Mouse (Mus musculus): Measurements from ENCODE around the gene Slc44a2. TPM values are rescaled to one million over a fixed set of nuclear protein-coding genes. Genes with fewer than 3 reads are reported as not detected.

Slc44a2 gene
- polyA plus RNA-seq, 1 experiment from 2014 or later = 65.5 TPM

DNA sequence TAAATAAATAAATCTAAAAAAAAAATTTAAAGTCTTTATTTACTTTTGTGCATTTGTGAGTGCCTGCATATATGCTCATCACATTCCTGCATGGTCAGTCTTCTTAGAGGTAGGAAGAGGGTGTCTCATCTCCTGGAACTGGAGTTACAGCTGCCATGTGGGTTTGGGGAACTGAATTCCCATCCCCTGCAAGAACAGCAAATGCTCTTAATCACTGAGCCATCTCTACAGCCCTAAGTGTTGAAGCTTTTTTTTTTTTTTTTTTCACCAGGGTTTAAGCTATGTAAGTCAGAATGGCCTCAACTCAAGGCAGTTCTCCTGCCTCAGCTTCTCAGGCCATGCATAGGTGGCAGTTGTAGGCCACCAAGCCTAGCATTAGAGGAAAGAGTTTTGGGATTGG, 14.2 kb downstream of the Slc44a2 start:
- ATAC-seq = no peak
- Histone ChIP-seq H3K4me2 (ENCODE audit: low read length) (no peak overlapping the region), H3K4me1 (ENCODE audit: control insufficient read depth, insufficient read depth, low read length) (peaks cover 5% of the 10 kb centered on the region; the same call in 1 of the 2 replicates), H3K27ac (ENCODE audit: low read length) (no peak overlapping the region), H3K4me3 (ENCODE audit: low read depth, low read length) (no peak overlapping the region), H3K36me3 (ENCODE audit: control insufficient read depth, insufficient read depth, low read length) (no peaks in the 10 kb centered on the region), H3K9ac (ENCODE audit: low read depth, low read length) (no peak overlapping the region), H3K27me3 (ENCODE audit: control insufficient read depth, insufficient read depth, low read depth, low read length) (no peaks in the 10 kb centered on the region), H3K9me3 (replicated peaks; ENCODE audit: control insufficient read depth, low read length, poor library complexity, severe bottlenecking) (no peaks in the 10 kb centered on the region)

DNA sequence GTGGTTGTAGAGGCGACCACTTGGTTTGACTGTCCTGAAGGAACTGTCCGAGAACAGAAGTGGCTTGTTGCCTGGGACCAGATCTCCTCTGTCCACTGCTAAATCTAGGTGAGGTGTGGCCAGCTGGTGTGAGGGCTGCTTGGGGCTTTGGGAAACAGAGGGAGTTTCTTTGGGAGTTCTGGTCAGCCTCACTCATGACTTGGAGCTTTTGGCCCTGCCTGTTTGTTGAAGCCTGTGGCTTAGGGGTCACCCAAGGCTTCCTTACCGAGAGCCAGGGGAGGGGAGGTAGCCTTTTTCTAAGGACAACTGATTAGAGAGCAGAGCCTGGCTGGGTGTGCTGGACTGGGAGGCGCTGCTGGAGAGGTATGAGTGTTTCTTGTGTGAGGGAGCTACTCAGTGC, 14.9 kb downstream of the Slc44a2 start:
- Histone ChIP-seq H3K9me3 (replicated peaks; ENCODE audit: control insufficient read depth, low read length, poor library complexity, severe bottlenecking) (no peaks in the 10 kb centered on the region), H3K27ac (ENCODE audit: low read length) (no peak overlapping the region), H3K4me2 (ENCODE audit: low read length) (no peak overlapping the region), H3K4me3 (ENCODE audit: low read depth, low read length) (no peak overlapping the region), H3K27me3 (ENCODE audit: control insufficient read depth, insufficient read depth, low read depth, low read length) (no peaks in the 10 kb centered on the region), H3K9ac (ENCODE audit: low read depth, low read length) (no peak overlapping the region), H3K36me3 (ENCODE audit: control insufficient read depth, insufficient read depth, low read length) (peaks cover 2% of the 10 kb centered on the region; the same call in 1 of the 2 replicates), H3K4me1 (ENCODE audit: control insufficient read depth, insufficient read depth, low read length) (peaks cover 5% of the 10 kb centered on the region; the same call in 1 of the 2 replicates)
- no peak for ATAC-seq
- WGBS = 83% methylated on average over 4 of the region's 4 CpGs

DNA sequence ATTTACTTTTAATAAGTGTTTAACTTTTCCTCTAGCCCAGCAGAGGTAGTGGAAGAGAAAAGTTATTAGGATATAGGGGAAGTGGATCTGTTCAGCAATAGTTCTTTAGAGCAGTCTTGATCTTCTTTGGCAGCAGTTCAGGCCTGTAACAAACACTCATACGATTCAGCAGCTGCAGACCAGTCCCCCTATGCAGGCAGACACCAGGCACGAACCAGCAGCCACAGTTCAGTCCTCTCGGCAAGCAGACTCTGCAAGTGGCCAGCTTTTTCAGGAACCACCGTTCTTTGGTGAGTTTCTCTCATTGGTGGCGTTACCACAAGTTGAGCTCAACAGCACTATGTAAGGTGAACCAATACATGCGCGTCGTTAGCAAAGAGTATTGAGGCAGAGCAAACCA, 16.0 kb downstream of the Slc44a2 start:
- Histone ChIP-seq H3K36me3 (ENCODE audit: control insufficient read depth, insufficient read depth, low read length) (peaks cover 4% of the 10 kb centered on the region; the same call in 1 of the 2 replicates), H3K27ac (ENCODE audit: low read length) (no peak overlapping the region), H3K9ac (ENCODE audit: low read depth, low read length) (no peak overlapping the region), H3K4me1 (ENCODE audit: control insufficient read depth, insufficient read depth, low read length) (peaks cover 5% of the 10 kb centered on the region; the same call in 1 of the 2 replicates), H3K27me3 (ENCODE audit: control insufficient read depth, insufficient read depth, low read depth, low read length) (no peaks in the 10 kb centered on the region), H3K9me3 (replicated peaks; ENCODE audit: control insufficient read depth, low read length, poor library complexity, severe bottlenecking) (no peaks in the 10 kb centered on the region), H3K4me3 (ENCODE audit: low read depth, low read length) (no peak overlapping the region), H3K4me2 (ENCODE audit: low read length) (no peak overlapping the region)
- 88% methylated on average over 8 of the region's 8 CpGs for WGBS
- no peak for ATAC-seq

DNA sequence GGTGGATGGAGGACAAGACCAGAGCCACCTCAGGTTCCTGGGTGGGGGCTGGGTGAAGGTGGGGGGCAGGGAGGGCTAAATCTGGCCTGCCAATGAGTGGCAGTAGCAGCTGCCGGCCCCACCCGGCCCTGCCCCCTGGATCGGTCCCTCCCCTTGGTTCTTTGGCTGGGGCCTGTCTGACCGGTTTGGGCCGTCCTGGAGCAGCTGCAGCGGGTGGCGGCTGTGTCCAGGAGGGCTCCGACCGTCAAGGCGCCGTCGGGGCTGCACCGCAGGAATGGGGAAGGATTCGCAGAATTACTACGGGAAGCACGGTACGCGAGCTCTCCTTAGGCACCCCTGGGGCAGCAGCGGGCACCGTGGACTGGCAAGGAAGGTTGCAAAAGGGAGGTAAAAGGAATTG, 17.2 kb downstream of the Slc44a2 start:
- no peak for ATAC-seq
- H3K9ac ChIP-seq (ENCODE audit: low read depth, low read length) = no peak overlapping the region
- no peaks in the 10 kb centered on the region for H3K27me3 ChIP-seq (ENCODE audit: control insufficient read depth, insufficient read depth, low read depth, low read length)
- whole genome bisulfite sequencing = 17% methylated on average over 20 of the region's 20 CpGs
- no peak overlapping the region for H3K4me3 ChIP-seq (ENCODE audit: low read depth, low read length)
- peaks cover 1% of the 10 kb centered on the region; the same call in 1 of the 2 replicates for H3K4me1 ChIP-seq (ENCODE audit: control insufficient read depth, insufficient read depth, low read length)
- no peaks in the 10 kb centered on the region for H3K9me3 ChIP-seq (replicated peaks; ENCODE audit: control insufficient read depth, low read length, poor library complexity, severe bottlenecking)
- H3K27ac ChIP-seq (ENCODE audit: low read length) = no peak overlapping the region
- peaks cover 6% of the 10 kb centered on the region for H3K36me3 ChIP-seq (ENCODE audit: control insufficient read depth, insufficient read depth, low read length)
- H3K4me2 ChIP-seq (ENCODE audit: low read length) = no peak overlapping the region

DNA sequence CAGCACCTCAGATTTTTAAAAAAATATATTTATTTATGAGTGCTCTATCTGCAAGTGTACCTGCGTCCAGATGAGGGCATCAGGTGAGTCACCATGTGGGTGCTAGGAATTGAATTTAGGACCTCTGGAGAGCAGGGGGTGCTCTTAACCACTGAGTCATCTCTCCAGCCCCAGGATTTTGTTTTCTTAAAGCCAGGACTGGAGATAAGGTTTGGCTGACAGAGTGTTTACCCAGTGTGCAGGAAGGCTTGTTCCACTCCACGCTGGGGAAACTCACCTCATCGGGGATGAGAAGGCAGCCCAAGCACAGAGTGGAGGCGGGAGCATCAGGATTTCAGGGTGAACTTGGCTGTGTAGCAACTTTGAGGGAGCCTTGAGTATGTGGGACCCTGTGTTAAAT, 19.9 kb downstream of the Slc44a2 start:
- Histone ChIP-seq H3K4me3 (ENCODE audit: low read depth, low read length) (no peak overlapping the region), H3K4me2 (ENCODE audit: low read length) (no peak overlapping the region), H3K36me3 (ENCODE audit: control insufficient read depth, insufficient read depth, low read length) (peaks cover 12% of the 10 kb centered on the region), H3K27me3 (ENCODE audit: control insufficient read depth, insufficient read depth, low read depth, low read length) (no peaks in the 10 kb centered on the region), H3K9ac (ENCODE audit: low read depth, low read length) (no peak overlapping the region), H3K27ac (ENCODE audit: low read length) (no peak overlapping the region), H3K9me3 (replicated peaks; ENCODE audit: control insufficient read depth, low read length, poor library complexity, severe bottlenecking) (no peaks in the 10 kb centered on the region), H3K4me1 (ENCODE audit: control insufficient read depth, insufficient read depth, low read length) (no peaks in the 10 kb centered on the region)
- 91% methylated on average over 4 of the region's 4 CpGs for WGBS
- no peak for ATAC-seq

DNA sequence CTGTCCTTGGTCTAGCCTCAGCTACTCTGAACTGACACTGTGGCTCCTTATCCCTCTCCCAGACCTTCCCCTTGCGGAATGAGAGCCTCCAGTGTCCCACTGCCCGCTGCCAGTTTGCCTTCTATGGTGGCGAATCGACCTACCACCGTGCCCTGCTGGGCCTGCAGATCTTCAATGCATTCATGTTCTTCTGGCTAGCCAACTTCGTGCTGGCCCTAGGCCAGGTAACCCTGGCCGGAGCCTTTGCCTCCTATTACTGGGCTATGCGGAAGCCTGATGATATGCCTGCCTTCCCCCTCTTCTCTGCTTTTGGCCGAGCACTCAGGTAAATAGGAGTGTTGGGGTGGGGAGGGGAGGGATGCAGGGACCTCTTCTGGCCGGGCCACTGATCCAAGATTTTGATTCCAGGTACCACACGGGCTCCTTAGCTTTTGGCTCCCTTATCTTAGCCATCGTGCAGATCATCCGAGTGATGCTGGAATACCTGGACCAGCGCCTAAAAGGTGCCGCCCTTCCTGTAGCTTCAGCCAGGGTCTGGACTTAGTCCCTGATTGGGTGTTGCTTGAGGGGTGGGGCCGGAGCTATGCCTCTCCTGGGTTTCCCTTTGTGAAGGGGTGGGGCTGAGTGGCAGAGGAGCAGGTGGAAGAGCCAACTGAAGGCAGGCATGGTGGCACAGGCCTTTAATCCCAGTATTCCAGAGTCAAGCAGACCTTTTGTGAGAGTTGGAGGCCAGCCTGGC, 26.3 kb downstream of the Slc44a2 start:
- Histone ChIP-seq H3K4me1 (ENCODE audit: control insufficient read depth, insufficient read depth, low read length) (no peaks in the 10 kb centered on the region), H3K4me3 (ENCODE audit: low read depth, low read length) (no peak overlapping the region), H3K36me3 (ENCODE audit: control insufficient read depth, insufficient read depth, low read length) (peaks cover 24% of the 10 kb centered on the region), H3K9ac (ENCODE audit: low read depth, low read length) (no peak overlapping the region), H3K27ac (ENCODE audit: low read length) (no peak overlapping the region), H3K27me3 (ENCODE audit: control insufficient read depth, insufficient read depth, low read depth, low read length) (no peaks in the 10 kb centered on the region), H3K4me2 (ENCODE audit: low read length) (no peak overlapping the region), H3K9me3 (replicated peaks; ENCODE audit: control insufficient read depth, low read length, poor library complexity, severe bottlenecking) (no peaks in the 10 kb centered on the region)
- ATAC-seq = no peak
- WGBS = 77% methylated on average over 16 of the region's 16 CpGs

DNA sequence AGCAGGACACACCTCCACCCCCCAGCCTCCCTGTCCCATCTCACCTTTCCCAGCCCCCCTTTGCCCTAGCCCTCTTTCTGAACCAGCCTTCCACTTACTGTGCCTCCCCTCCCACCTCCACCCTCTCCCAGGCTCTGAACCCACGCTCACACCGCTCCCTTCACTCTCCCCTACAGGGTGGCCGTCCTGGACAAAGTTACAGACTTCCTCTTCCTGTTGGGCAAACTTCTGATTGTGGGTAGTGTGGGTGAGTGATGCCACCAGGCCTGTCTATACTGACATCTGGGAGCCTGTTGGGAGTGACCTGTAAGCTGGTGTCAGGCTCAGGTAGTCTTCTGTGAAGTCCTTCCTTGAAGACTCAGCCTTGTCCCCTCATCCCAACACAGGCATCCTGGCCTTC, 27.7 kb downstream of the Slc44a2 start:
- no peaks in the 10 kb centered on the region for H3K27me3 ChIP-seq (ENCODE audit: control insufficient read depth, insufficient read depth, low read depth, low read length)
- H3K4me2 ChIP-seq (ENCODE audit: low read length) = no peak overlapping the region
- H3K9me3 ChIP-seq (replicated peaks; ENCODE audit: control insufficient read depth, low read length, poor library complexity, severe bottlenecking) = no peaks in the 10 kb centered on the region
- ATAC-seq = no peak
- H3K36me3 ChIP-seq (ENCODE audit: control insufficient read depth, insufficient read depth, low read length) = peaks cover 24% of the 10 kb centered on the region
- 96% methylated on average over 3 of the region's 3 CpGs for WGBS
- no peak overlapping the region for H3K27ac ChIP-seq (ENCODE audit: low read length)
- H3K4me1 ChIP-seq (ENCODE audit: control insufficient read depth, insufficient read depth, low read length) = no peaks in the 10 kb centered on the region
- no peak overlapping the region for H3K4me3 ChIP-seq (ENCODE audit: low read depth, low read length)
- H3K9ac ChIP-seq (ENCODE audit: low read depth, low read length) = no peak overlapping the region

DNA sequence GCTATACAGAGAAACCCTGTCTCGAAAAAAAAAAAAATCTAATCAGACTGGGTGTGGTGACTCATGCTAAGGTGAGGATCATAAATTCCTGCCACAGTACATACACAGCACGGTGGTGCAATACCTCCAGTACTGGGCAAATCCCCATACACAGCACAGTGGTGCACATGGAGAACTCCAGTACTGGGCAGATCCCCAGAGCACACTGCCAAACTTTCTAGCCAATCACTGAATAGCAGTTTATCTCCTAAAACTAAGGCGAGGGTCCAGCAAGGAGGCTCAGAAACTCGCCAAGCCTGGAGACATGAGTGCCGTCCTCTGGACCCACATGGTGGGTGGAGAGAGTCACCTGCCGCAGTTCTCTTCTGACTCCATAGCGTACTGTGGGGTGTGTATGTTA, 30.7 kb downstream of the Slc44a2 start:
- H3K9ac ChIP-seq (ENCODE audit: low read depth, low read length) = no peak overlapping the region
- H3K9me3 ChIP-seq (replicated peaks; ENCODE audit: control insufficient read depth, low read length, poor library complexity, severe bottlenecking) = no peaks in the 10 kb centered on the region
- H3K4me1 ChIP-seq (ENCODE audit: control insufficient read depth, insufficient read depth, low read length) = no peaks in the 10 kb centered on the region
- ATAC-seq = no peak
- 92% methylated on average over 7 of the region's 7 CpGs for WGBS
- H3K36me3 ChIP-seq (ENCODE audit: control insufficient read depth, insufficient read depth, low read length) = peaks cover 26% of the 10 kb centered on the region
- no peaks in the 10 kb centered on the region for H3K27me3 ChIP-seq (ENCODE audit: control insufficient read depth, insufficient read depth, low read depth, low read length)
- H3K27ac ChIP-seq (ENCODE audit: low read length) = no peak overlapping the region
- no peak overlapping the region for H3K4me2 ChIP-seq (ENCODE audit: low read length)
- H3K4me3 ChIP-seq (ENCODE audit: low read depth, low read length) = no peak overlapping the region

DNA sequence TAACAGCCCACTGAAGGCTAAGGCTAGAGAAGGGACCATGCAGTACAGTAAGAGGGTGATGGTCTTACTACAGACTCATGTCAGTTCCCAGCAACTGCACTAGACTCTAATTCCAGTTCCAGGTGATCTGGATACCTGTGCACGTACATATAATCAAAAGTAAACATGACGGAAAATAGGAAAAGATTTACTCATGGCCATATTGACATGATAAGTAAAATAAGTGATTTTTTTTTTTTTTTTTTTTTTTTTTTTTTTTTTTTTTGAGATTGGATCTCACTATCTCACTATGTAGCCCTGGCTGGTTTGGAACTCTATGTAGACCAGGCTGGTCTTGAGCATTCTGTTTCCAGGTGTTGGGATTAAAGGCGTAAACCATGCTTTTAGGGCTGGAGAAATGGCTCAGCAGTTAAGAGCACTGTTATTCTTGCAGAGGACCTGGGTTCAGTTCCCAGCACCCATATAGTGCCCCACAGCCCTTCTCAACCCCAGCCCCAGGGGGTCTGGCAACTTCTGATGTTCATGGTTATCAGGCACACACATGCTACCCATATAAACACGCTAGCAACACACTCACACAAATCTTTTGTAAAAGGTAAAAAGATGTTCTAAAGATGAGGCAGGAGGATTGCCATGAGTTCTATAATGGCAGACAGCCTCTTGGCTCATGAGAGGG, 31.3 kb downstream of the Slc44a2 start:
- Histone ChIP-seq H3K4me1 (ENCODE audit: control insufficient read depth, insufficient read depth, low read length) (no peaks in the 10 kb centered on the region), H3K27ac (ENCODE audit: low read length) (no peak overlapping the region), H3K9ac (ENCODE audit: low read depth, low read length) (no peak overlapping the region), H3K36me3 (ENCODE audit: control insufficient read depth, insufficient read depth, low read length) (peaks cover 26% of the 10 kb centered on the region), H3K4me3 (ENCODE audit: low read depth, low read length) (no peak overlapping the region), H3K4me2 (ENCODE audit: low read length) (no peak overlapping the region), H3K9me3 (replicated peaks; ENCODE audit: control insufficient read depth, low read length, poor library complexity, severe bottlenecking) (no peaks in the 10 kb centered on the region), H3K27me3 (ENCODE audit: control insufficient read depth, insufficient read depth, low read depth, low read length) (no peaks in the 10 kb centered on the region)
- no peak for ATAC-seq
- 96% methylated on average over 4 of the region's 4 CpGs for WGBS
